Mouse (Mus musculus) liver, adult (tissue): ENCODE results near the gene Robo1.

ENCODE experiments used
- GATA4 ChIP-seq: IDR thresholded peaks from 2 replicates; pipeline ENCODE4 v1.6.1; 2014; ENCODE audit warnings: mild to moderate bottlenecking, low read length; ENCODE audit not compliant: insufficient replicate concordance

Robo1 gene

DNA sequence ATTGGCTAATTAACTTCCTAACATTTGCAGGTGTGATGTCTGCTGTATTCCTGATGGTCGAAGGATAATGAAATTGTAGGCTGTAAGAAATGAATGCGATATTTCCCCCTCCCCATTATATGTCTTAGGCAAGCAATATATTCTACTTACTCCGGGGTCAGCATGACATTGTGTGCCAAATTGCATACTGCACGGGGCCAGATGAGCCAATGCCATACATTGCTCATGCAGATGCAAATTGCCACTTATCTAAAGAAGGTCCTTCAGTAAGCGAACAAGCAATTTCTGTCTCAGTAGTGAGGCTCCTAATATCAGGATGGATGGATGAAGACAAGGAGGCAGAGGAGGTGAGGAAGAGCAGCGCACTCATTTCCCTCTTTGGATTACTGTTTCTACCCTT lies 474.1 kb downstream of the Robo1 start:
- TF ChIP-seq GATA4, result no peak

DNA sequence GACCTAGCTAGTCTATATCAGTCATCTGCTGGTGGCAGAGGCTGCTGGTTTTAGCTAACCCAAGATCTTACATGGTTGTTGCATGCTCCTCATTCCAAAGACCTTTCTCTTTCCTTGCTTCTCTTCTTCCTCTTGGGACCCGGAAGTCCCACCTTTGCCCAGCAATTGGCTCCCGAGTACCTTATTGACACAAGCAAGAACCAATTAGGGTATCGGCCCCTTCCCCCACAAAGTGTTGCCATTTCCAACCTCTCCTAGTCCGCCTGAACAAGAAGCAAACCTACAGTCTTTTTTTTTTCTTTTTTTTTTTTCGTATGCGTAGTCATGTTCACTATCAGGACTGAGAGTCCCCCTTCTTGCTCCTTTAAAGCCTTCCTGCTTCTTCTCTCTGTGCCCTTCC lies 478.0 kb downstream of the Robo1 start:
- TF ChIP-seq GATA4, result no peak

DNA sequence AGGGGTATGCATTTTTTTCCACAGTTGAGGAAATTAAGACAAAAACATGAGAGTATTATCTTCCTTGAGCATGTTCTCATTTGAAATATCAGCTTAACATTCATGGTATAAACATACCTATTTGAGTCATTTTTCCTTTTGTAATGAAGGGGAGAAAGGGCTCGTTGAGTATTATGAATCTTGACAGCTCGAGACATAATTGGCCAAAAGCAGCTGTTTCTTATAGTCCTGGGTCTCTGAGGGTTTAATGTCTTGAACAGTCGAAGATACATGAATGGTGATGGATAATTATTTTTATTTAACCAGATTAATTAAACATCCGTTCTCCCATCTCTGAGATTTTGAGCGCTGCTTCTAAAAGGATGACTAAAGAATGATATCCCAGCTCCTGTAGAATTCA lies 478.5 kb downstream of the Robo1 start:
- no peak for TF ChIP-seq GATA4

DNA sequence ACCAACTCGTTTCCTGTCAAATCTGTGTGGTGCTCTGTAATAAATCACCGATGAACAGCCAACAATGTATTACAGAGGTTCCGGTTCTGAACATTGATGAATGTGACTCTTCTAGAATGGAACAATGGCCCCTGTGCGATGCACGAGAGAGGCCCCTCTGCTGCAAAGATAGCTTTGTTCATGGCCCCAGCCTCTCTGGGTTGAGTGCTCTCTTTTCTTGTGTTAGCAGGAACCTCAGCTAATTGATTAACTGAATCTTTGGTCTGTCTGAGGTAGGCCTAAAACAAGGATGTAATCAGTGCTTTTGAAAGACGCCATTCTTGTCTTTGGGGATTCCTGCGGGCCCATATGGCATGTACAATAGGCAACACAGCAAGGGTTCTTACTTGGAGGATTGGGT lies 479.9 kb downstream of the Robo1 start:
- no peak for TF ChIP-seq GATA4

DNA sequence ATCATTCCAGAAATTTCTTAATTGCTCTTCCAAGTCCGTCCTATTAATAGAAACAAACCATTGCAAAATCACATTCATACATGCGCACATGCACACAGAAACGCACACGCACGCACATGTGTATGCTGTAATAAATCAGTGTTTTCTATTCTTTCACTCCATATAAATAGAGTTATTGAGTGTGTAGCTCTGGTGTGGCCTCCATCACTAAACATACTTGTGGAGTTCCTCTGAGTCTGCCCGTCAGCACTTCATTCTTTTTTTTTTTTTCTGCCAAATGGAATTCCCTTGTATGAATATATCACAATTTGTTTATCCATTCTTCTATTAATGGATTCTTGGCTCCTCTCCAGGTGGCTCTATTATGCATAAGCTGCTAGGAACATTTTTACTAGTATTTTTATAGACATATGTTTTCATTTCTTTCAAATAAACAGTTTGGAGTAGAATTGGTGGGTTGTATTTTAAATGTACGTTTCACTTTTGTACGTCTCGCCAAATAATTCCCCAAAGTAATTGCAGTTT lies 483.1 kb downstream of the Robo1 start:
- no peak for TF ChIP-seq GATA4

DNA sequence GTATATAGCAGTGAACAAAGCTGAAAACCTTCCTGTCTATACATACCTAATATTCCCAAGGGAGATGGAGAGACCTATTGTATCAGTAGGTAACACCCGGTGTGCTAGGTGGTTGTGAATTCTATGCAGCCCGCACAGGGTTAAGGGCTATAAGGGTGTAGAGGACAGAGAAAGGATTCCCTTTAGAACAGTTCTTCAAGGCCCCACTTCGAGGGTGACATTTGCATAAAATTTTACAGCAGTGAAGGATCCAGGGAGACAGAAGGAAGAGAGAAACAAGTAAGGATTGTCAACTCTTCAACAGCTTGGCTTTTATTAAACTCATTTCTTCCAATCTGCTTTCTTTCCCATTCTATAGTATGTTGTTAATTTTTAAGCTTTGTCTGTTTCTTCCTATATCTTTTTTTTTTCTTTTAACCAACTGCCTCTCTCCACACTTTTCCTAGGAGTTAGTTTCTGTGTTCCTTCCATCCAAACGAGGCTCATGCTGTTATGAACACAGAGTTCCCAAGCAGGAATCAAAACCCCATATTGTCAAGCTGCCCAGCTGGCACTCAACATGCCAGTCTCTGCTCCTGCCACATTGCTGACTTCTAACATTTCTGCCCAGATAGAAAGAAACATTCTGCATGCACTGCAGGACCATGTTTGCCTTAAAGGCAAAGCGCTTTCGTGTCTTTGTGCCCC lies 486.7 kb downstream of the Robo1 start:
- no peak for TF ChIP-seq GATA4

DNA sequence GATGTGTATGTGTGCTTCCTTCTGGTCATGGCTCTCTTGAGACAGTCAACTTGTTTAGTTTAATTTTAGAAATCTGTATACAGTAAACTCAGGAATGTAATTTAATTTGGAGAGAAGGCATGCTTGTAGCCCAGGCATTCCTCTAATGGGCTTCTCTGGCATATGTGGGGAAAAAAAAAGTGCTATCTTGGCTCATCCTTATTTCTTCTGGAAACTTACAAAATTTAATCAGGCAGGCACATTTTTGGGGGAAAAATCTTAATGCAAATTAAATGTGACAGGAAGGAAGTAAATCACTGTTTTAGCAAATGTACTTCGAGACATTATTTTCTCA lies 487.2 kb downstream of the Robo1 start:
- TF ChIP-seq GATA4, result no peak

DNA sequence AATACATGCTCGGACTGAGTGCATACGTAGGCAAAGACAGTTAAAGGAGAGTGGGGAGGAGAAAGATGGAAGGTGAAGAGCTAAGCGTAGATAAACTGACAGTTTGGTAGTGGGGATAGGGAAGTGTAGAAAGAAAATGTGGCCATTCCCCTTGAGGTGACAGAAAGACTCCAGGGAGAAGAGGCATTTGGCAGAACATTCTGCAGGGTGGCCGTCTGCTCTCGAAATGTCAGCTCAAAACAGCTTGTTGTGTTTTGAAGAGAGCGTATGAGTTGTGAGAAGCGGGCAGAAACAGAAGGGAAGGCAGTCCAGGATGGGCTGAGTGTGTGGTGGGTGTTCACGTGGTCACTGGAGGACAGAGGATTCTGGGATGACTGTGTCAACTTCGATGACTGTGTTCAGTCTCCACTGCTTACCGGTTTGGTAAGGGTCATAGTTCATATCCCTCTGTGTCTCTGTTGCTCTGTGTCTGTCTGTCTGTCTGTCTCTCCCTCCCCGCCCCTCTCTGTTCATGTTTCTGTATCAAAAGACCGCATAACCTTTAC lies 490.4 kb downstream of the Robo1 start:
- no peak for TF ChIP-seq GATA4

DNA sequence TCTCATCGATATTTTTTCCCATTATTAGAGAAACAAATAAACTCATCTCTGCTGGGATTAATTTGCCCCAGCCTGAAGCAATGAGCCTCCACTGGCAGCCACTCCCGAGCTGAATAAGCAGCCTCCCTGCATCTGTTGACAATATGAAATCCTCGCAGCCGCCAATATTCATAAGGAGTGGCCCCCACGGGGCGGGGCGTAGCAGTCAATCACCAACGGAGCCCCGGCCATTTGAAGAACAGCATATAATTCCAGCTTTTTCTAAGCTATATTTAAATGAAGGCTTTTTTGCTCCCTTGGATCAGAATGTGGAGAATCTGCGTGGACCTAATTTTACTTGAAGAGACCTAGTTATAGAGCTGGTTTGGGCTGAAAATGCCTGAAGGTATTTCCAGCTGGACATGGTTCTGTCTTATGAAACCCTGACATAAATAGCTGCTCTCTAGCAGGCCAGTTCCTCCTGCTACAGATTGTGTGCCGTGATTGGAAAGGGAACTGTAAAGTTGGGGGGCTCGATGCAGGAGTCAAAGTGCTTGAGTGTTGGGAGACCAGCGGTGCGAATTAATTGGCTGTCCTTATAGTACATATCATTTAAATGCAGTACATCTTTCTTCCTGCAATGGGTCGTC lies 492.1 kb downstream of the Robo1 start:
- no peak for TF ChIP-seq GATA4

DNA sequence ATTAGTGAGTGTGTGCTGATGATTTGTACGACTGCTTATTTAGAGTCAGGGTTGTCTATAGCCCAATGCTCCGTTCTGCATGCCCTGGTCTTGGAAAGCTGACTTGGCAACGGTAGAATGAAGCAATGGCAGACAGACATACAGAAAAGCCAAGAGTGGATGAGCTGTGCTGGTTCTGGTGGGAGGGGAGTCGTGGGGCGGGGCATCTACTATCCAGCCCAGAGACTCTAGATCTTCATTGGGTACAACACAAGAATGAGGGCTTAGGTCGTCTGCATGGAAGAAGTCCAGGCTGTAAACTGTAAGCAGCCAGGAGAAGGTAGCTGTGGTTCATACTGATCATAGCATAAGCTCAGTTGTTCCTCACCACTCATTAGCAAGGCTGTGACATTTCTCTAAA lies 492.7 kb downstream of the Robo1 start:
- no peak for TF ChIP-seq GATA4

DNA sequence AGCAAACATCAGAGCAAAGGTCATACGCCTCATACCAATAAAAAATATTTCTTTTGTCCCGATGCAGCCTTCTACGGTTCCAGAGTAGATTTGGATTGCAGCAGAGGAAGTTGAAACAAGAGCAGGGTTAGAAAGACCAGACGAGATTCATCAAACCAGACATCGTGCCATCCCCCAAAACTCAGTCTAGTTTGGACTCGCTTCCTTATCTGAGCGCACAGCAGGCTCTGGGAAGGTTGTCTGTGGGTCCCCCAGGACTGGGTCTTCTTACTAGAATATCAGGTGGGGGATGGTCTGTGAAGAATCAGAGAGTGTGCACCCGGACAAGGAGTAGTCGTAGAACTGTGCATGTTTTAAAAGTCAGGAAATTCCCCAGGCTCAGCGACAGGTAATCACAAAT lies 500.2 kb downstream of the Robo1 start:
- no peak; the same call in 1 of the 2 replicates for TF ChIP-seq GATA4

DNA sequence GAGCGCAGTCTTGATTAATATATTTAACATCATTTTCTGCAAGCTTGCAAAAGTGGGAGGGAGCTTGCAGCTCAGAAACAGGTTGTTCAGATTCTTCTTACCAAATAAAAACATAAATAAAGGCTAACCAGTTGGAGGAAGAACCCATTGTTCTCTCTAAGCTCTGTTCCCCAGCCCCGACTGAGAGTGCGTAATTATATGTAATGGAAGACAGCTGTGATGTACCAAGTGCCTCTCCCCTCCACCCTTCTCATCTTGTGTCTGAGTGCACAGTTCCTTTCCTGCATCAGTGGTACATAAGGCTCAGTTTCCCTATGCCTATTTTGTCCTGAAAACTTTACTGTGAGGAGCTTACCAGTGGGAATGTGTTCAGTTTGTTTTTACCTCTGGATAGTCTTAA lies 502.8 kb downstream of the Robo1 start:
- no peak for TF ChIP-seq GATA4

DNA sequence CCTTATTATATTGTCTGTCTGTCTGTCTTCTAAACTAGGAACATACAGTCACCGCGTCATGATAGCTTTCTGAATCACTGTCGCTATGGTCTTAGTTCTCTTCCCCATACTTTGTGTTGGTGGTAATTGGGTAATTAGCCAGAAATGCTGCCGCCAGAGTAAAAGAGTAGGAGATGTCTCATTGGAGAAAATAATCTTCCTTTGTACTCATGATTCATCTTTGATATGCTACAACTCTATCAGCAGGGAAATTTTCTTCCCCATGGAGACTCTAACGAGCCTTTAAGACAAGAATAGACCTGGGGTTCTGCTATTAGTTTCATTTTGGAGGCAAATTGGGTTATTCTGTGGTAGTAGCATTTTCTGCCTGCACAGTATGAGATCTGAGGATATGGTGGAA lies 503.4 kb downstream of the Robo1 start:
- TF ChIP-seq GATA4, result no peak

DNA sequence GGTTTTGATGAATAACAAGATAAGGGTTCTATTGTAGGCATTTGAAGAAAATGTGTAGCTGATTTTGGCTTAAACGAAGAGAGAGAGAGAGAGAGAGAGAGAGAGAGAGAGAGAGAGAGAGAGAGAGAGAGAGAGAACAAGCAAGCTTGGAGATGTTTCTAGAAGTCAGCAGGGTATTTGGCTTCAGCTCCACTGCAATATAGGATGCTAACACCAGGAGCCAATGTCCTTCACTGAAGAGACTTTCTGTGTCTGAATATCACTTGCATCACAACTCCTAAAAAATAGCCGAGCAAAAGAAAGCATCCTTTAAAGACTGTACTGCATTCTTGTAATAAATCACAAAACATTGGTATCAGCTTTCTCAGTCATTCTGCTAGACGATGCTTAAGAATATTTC lies 503.8 kb downstream of the Robo1 start:
- no peak for TF ChIP-seq GATA4

DNA sequence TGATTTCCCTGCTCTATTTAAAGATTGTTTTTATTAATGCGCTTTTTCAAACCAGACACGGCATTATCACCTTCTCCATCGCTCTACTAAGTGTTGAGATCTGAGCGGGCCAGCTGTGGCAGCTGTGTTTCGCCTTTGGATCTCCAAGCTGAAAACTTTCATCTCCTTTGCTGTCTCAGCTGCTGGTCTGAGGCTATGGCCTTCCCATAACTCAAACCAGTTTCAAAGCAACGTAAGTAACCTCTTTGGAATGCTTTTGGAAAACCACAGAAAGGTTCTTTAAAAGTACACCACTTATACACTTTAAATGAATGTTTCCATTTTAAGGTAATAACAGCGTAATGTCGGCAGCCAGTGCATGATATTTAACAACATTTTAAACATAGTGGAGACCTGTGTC lies 520.3 kb downstream of the Robo1 start:
- TF ChIP-seq GATA4, result no peak

DNA sequence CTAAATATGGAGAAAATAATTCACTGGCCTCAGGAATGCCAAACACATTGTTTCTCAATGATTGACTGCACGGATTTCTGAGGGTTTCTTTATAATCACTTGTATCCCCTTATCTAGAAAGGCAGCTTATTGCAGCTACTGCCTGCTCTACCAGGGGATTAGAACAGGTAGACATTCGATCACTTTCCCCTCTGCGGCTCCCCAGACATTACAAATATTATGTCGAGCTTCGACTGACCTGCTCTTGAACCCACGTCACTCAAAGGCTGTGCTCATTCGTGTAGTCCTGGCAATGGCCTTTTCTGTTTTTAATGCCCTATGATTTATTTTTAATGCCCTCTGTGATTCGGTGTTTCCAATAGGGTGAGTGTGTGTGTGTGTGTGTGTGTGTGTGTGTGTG lies 521.4 kb downstream of the Robo1 start:
- TF ChIP-seq GATA4, result no peak
